Mouse (Mus musculus): Measurements from ENCODE around the gene Olfr361. TPM values are rescaled to one million over a fixed set of nuclear protein-coding genes. Genes with fewer than 3 reads are reported as not detected.
"Not testable (repeated sequence)": the region's sequence is repeated elsewhere in the genome, so short reads cannot be mapped to it uniquely, and the experiment has no call there.

The Olfr361 gene
- not detected in 2 replicates for polyA plus RNA-seq (2014; fragmentation: Nextera tagmentation; extraction: Ambion mirVana)

- H3K9ac ChIP-seq; DNase-seq (ENCODE audit: low spot score); ATAC-seq (ENCODE audit: low FRiP score); H3K4me2 ChIP-seq (replicated peaks); H3K4me3 ChIP-seq (replicated peaks; ENCODE audit: low read length); H3K36me3 ChIP-seq (replicated peaks; ENCODE audit: control insufficient read depth, insufficient read depth); H3K27me3 ChIP-seq (ENCODE audit: control insufficient read depth, insufficient read depth, low read length); H3K27ac ChIP-seq; H3K4me1 ChIP-seq (replicated peaks; ENCODE audit: control insufficient read depth, insufficient read depth, low read length): not testable (repeated sequence)
- peaks cover 19% of the 10 kb centered on the region; the same call in 1 of the 2 replicates for H3K9me3 ChIP-seq (ENCODE audit: control insufficient read depth, low read length)
- 0% methylated on average over 1 of the region's 1 CpGs for WGBS
Observed at GRCm38 (mm10) chr2:37089190-37089589, at the start of gene Olfr361. TSS of gene Olfr361 (minus strand) at chr2:37089290.

DNA sequence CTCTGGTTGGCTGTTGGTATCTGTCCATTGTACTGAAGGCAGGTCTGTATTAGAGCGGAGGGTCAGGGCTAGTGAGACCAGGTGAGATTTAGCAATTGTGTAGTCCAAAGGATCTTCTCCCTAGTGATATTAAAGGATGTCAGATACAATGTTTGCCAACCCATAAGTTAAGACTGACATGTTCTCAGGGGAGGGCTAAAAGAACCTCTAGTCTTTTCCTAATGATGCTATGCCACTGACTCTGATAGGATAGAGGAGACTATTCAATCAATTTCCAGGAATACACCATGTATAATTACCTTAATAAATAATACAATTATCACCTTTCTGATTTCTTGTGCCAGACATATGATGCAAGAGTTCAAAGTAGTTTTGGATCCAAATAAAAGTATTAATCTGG lies 28.7 kb upstream of the Olfr361 start, which contains the start of gene Olfr362:
Gene Olfr362 (minus strand): TSS at position 101 of the 400 bp plus-strand sequence.
- no peak for DNase-seq (ENCODE audit: low spot score)

DNA sequence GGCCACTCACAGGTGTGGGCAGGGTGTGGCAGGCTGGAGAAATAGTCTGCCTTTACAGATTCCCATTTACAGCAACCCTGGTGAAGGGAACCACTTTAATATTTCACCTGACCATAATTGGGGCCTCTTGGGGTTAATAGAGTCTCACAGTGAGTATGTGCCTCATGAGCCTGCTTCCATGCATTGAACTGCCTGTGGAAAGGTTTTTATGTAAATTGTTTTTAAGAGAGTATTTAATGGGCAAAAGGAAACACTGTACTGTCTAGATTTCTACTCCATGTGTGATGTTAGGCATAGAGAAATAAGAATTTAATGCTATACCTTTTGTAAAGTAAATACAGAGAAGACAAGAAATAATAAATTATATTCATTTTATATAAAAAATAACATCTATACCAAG lies 23.6 kb downstream of the Olfr361 start, which contains the start of gene Olfr360:
Gene Olfr360 (plus strand): TSS at position 301 of the 400 bp plus-strand sequence.
- Histone ChIP-seq H3K4me3 (replicated peaks; ENCODE audit: low read length) (no peak within 1 kb of the TSS), H3K4me2 (replicated peaks) (no peak within 1 kb of the TSS), H3K36me3 (replicated peaks; ENCODE audit: control insufficient read depth, insufficient read depth) (no peaks in the 10 kb centered on the region), H3K27ac (no peak within 1 kb of the TSS), H3K9ac (no peak within 1 kb of the TSS), H3K9me3 (ENCODE audit: control insufficient read depth, low read length) (peaks cover 14% of the 10 kb centered on the region; the same call in 1 of the 2 replicates), H3K4me1 (replicated peaks; ENCODE audit: control insufficient read depth, insufficient read depth, low read length) (no peaks in the 10 kb centered on the region), H3K27me3 (ENCODE audit: control insufficient read depth, insufficient read depth, low read length) (no peaks in the 10 kb centered on the region)
- DNase-seq (ENCODE audit: low spot score) (no peak), ATAC-seq (ENCODE audit: low FRiP score) (no peak)

More for the DNA sequence above, 28.7 kb upstream of the Olfr361 start, which contains the start of gene Olfr362:
- Histone ChIP-seq H3K4me3 (replicated peaks; ENCODE audit: low read length) (no peak within 1 kb of the TSS), H3K27ac (no peak within 1 kb of the TSS), H3K36me3 (replicated peaks; ENCODE audit: control insufficient read depth, insufficient read depth) (no peaks in the 10 kb centered on the region), H3K4me1 (replicated peaks; ENCODE audit: control insufficient read depth, insufficient read depth, low read length) (no peaks in the 10 kb centered on the region), H3K27me3 (ENCODE audit: control insufficient read depth, insufficient read depth, low read length) (no peaks in the 10 kb centered on the region), H3K4me2 (replicated peaks) (no peak within 1 kb of the TSS), H3K9ac (no peak within 1 kb of the TSS), H3K9me3 (ENCODE audit: control insufficient read depth, low read length) (0 out of 2 replicates have a peak, but pooled peaks cover 13% of the 10 kb centered on the region)
- WGBS, result 80% methylated on average over 1 of the region's 1 CpGs
- ATAC-seq (ENCODE audit: low FRiP score), result no peak

Other genes with a start within 250 kb of the Olfr361 start
- not detected in 2 replicates for gene Olfr350, start 243.0 kb downstream of the Olfr361 start, polyA plus RNA-seq (2014; fragmentation: Nextera tagmentation; extraction: Ambion mirVana)
- gene Olfr351, start 226.6 kb downstream of the Olfr361 start, polyA plus RNA-seq (2014; fragmentation: Nextera tagmentation; extraction: Ambion mirVana), result not detected in 2 replicates
- gene Olfr352, start 220.8 kb downstream of the Olfr361 start, polyA plus RNA-seq (2014; fragmentation: Nextera tagmentation; extraction: Ambion mirVana), result not detected in 2 replicates
- not detected in 2 replicates for gene Olfr353, start 196.4 kb downstream of the Olfr361 start, polyA plus RNA-seq (2014; fragmentation: Nextera tagmentation; extraction: Ambion mirVana)
- gene Olfr354, start 183.6 kb downstream of the Olfr361 start, polyA plus RNA-seq (2014; fragmentation: Nextera tagmentation; extraction: Ambion mirVana), result not detected in 2 replicates
- not detected in 2 replicates for gene Olfr355, start 160.4 kb downstream of the Olfr361 start, polyA plus RNA-seq (2014; fragmentation: Nextera tagmentation; extraction: Ambion mirVana)
- not detected in 2 replicates for gene Olfr356, start 152.2 kb downstream of the Olfr361 start, polyA plus RNA-seq (2014; fragmentation: Nextera tagmentation; extraction: Ambion mirVana)
- not detected in 2 replicates for gene Olfr357, start 95.5 kb downstream of the Olfr361 start, polyA plus RNA-seq (2014; fragmentation: Nextera tagmentation; extraction: Ambion mirVana)
- not detected in 2 replicates for gene Olfr358, start 80.0 kb downstream of the Olfr361 start, polyA plus RNA-seq (2014; fragmentation: Nextera tagmentation; extraction: Ambion mirVana)
- not detected in 2 replicates for gene Olfr360, start 23.5 kb downstream of the Olfr361 start, polyA plus RNA-seq (2014; fragmentation: Nextera tagmentation; extraction: Ambion mirVana)
- not detected in 2 replicates for gene Olfr362, start 28.6 kb upstream of the Olfr361 start, polyA plus RNA-seq (2014; fragmentation: Nextera tagmentation; extraction: Ambion mirVana)
- not detected in 2 replicates for gene Olfr364-ps1, start 50.0 kb upstream of the Olfr361 start, polyA plus RNA-seq (2014; fragmentation: Nextera tagmentation; extraction: Ambion mirVana)
- gene Olfr365, start 98.9 kb upstream of the Olfr361 start, polyA plus RNA-seq (2014; fragmentation: Nextera tagmentation; extraction: Ambion mirVana), result not detected in 2 replicates
- not detected in 2 replicates for gene Olfr366, start 122.3 kb upstream of the Olfr361 start, polyA plus RNA-seq (2014; fragmentation: Nextera tagmentation; extraction: Ambion mirVana)
- gene Olfr368, start 237.2 kb upstream of the Olfr361 start, polyA plus RNA-seq (2014; fragmentation: Nextera tagmentation; extraction: Ambion mirVana), result not detected in 2 replicates